Mouse (Mus musculus) small intestine, adult 2 months (tissue): ENCODE data around the gene Tymp. TPM values are rescaled to one million over a fixed set of nuclear protein-coding genes. Genes with fewer than 3 reads are reported as not detected.

ENCODE experiments used
- H3K27ac ChIP-seq: fragments of 200-500 bp; 2 replicates; pipeline ENCODE4 v1.5.1; 2012; ENCODE audit warnings: low read depth, low read length, control low read depth, inconsistent platforms; ENCODE audit not compliant: insufficient read depth
- H3K27me3 ChIP-seq: fragments of 200-500 bp; 2 replicates; pipeline ENCODE4 v1.6.1; 2012; ENCODE audit warnings: mild to moderate bottlenecking, moderate library complexity, low read length, inconsistent platforms; ENCODE audit not compliant: control insufficient read depth, insufficient read depth
- H3K36me3 ChIP-seq: fragments of 200-500 bp; 2 replicates; pipeline ENCODE4 v1.6.1; 2012; ENCODE audit warnings: mild to moderate bottlenecking, low read length, control low read depth, inconsistent platforms; ENCODE audit not compliant: control insufficient read depth, insufficient read depth
- H3K4me1 ChIP-seq: fragments of 200-500 bp; 2 replicates; pipeline ENCODE4 v1.6.1; 2012; ENCODE audit warnings: low read length, inconsistent platforms, mixed read lengths; ENCODE audit not compliant: control insufficient read depth, insufficient read depth, insufficient read length
- H3K4me3 ChIP-seq: fragments of 200-500 bp; 2 replicates; pipeline ENCODE4 v1.5.1; 2012; ENCODE audit warnings: low read depth, mild to moderate bottlenecking, control low read depth, inconsistent platforms, low read length, moderate library complexity
- CTCF ChIP-seq: fragments of 200-500 bp; IDR thresholded peaks from 2 replicates; pipeline ENCODE4 v1.5.1; 2012; ENCODE audit warnings: low read depth, mild to moderate bottlenecking, control low read depth, inconsistent platforms, low read length, moderate library complexity, mixed read lengths; ENCODE audit not compliant: insufficient replicate concordance, insufficient read length; ENCODE audit errors: extremely low read depth
- POLR2A ChIP-seq: fragments of 200-500 bp; IDR thresholded peaks from 2 replicates; pipeline ENCODE4 v1.6.1; 2012; ENCODE audit warnings: low read depth, mild to moderate bottlenecking, control low read depth, inconsistent platforms, low read length, moderate library complexity
- WGBS: fragments of 180-500 bp; shearing (Covaris S2); methylation state at CpG from one replicate; pipeline ENCODE4 v1.1.7; 2018; 5-methylcytosine and 5-hydroxymethylcytosine counted together
- polyA plus RNA-seq: library from polyadenylated mRNA; depleted of rRNA; stranded (reverse); fragments of >200 nt; gene quantifications from 2 replicates; pipeline ENCODE4 v1.2.3, GENCODE M21; 2012

The Tymp gene
- polyA plus RNA-seq, 1 experiment = 152 TPM

DNA sequence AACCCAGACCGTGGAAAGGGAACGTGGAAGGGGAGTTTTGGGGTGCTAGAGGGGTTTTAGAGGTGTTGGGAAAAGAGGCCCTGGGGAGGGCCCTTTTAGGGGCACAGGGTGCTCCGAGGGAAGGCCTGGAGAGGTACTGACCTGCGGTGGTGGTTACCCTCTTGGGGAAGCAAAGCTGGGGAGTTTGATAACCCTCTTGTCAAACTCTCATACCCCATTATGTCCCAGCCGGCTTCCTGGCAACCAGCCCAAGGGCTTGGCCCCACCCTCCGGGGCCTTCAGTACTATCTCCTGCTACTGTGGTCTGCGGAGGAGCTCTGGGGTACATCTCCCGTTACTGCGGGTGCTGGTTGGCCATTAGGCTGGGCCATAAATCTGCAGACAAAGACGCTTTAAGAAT is 2.6 kb upstream of the Tymp start:
- H3K4me1 ChIP-seq = peaks cover 32% of the 10 kb centered on the region
- H3K4me3 ChIP-seq = peak overlapping the region; percentile 74
- TF ChIP-seq POLR2A (no peak), CTCF (no peak)
- no peaks in the 10 kb centered on the region for H3K36me3 ChIP-seq
- H3K27me3 ChIP-seq = no peaks in the 10 kb centered on the region
- peak overlapping the region; percentile 89 for H3K27ac ChIP-seq
- WGBS = 10% methylated on average over 10 of the region's 10 CpGs

DNA sequence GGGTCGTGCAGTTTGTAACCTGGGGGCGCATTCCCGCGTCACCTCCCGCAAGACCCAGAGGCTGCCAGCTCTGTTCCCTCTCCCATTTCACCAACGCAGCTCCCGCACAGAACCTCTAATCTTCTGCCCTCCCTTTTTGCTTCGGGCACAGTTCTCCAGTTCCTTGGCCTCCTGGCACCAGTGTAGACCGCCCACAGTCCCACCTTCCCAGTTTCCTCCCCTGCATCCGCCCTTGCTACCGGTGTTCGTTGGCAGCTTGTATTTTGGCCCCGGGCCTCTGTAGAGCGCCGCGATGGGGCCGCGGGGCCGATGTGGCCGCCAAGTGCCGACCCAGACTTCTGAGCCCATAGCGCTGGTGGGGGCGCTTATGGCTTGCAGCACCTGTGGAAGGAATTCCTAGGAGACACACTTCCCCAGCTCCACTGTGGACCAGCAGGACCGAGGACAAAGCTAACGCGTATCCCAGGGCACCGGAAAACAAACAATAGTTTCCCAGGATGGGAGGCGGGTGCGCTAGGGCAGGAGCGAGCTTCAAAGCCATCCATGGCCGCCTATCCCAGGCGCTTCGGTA is 2.1 kb upstream of the Tymp start, which contains the start of gene Odf3b:
Gene Odf3b (minus strand): TSS at position 452 of the 571 bp plus-strand sequence.
- WGBS = under 1% methylated on average over 33 of the region's 33 CpGs

DNA sequence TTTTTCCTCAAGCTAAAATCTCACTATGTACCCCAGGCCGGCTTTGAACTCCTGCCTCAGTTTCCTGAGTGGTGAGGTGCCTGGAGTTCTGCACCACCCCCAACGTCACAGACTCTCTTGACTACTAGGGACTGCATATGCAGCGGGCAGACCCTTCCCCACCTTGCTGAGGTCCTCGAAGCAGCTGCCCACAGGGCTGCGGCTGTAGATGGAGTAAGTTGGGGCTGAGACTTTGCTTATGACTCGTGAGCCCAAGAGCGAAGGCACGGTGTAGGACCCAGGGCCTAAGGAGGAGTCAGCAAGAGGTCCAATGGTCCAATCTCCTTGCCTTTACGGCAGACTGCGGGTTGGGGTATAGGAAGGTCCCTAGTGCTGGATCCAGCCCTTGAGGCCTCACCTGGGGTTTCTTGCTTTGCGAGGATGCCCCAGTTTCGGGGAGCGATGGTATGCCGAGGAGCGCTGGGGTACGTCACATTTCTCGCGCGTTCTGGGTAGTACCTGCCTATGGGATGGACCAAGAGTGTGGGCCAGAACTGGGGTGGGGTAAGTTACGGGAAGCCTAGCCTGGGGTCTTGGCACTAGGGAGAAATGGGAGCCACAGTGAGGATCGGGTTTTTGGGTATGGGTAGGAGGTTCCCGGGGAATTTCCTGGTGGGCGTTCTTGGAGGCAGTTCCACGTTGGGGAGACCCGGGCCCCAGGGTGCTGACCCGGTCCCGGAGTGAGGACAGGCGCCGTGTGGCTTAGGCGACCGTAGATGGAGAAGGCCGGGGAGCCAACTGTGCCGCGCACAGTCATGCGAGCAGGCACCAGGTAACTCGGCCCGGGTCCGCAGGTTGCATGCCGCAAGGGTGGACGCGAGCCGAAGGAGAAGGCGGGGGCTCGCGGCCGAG is 1.3 kb upstream of the Tymp start:
- Histone ChIP-seq H3K4me3 (peak overlapping the region; percentile 74), H3K27me3 (no peaks in the 10 kb centered on the region), H3K4me1 (peaks cover 37% of the 10 kb centered on the region), H3K27ac (peak overlapping the region; percentile 89), H3K36me3 (no peaks in the 10 kb centered on the region)
- no peak; the same call in 1 of the 2 replicates for TF ChIP-seq POLR2A
- no peak for TF ChIP-seq CTCF
- 18% methylated on average over 46 of the region's 46 CpGs for WGBS

More for the DNA sequence above, 2.1 kb upstream of the Tymp start, which contains the start of gene Odf3b:
- no peaks in the 10 kb centered on the region for H3K27me3 ChIP-seq
- peak within 1 kb of the TSS; percentile 89 for H3K27ac ChIP-seq
- H3K36me3 ChIP-seq = no peaks in the 10 kb centered on the region
- TF ChIP-seq CTCF (no peak), POLR2A (no peak; the same call in none of the 2 replicates)
- H3K4me3 ChIP-seq = peak within 1 kb of the TSS; percentile 74
- peaks cover 36% of the 10 kb centered on the region for H3K4me1 ChIP-seq

DNA sequence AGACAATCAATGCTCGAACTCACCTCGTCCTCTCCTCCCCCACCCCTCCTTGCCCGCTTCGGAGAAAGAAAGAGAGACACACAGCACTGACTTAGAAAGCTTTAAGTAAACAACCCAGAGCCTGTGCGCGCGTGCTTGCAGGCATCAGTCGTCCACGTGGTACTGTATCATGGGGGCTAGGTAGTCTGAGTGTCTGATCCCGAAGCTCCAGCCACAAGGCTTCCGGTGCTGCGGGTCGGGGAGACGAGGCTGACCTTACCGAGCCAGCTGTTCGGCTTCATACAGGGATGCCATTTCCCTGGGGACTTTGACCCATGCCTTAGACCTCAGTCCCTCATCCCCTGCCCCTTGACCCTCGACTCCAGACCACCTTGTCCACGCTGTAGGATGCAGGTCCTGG is 523 bp upstream of the Tymp start:
- H3K4me1 ChIP-seq = peaks cover 39% of the 10 kb centered on the region
- WGBS = 6% methylated on average over 18 of the region's 18 CpGs
- peak overlapping the region; percentile 74 for H3K4me3 ChIP-seq
- H3K27me3 ChIP-seq = no peaks in the 10 kb centered on the region
- TF ChIP-seq CTCF (no peak), POLR2A (no peak)
- H3K36me3 ChIP-seq = peaks cover 2% of the 10 kb centered on the region
- peak overlapping the region; percentile 89 for H3K27ac ChIP-seq

DNA sequence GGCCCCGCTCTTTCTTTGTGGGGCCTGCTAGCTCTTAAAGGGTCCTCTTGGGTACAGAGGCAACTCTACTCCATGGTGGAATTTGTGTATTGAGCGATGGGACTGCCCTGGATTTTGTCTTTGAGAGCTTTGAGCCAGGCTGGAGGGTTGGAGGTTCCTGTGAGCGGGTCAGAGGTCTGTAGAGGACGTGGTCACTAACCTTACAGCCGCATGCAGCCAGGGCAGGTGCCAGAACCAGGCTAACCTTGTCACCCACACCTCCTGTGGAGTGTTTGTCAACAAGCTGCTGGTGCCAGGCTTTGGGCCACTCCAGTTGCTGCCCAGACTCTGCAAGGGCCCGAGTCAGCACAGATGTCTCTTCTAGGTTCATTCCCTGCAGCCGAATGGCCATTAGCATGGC is 799 bp downstream of the Tymp start:
- H3K27ac ChIP-seq = peak overlapping the region; percentile 44; the same call in 1 of the 2 replicates
- TF ChIP-seq POLR2A (no peak), CTCF (no peak)
- WGBS = 73% methylated on average over 7 of the region's 7 CpGs
- peak overlapping the region; percentile 49; the same call in 1 of the 2 replicates for H3K4me3 ChIP-seq
- no peaks in the 10 kb centered on the region for H3K27me3 ChIP-seq
- peaks cover 14% of the 10 kb centered on the region for H3K36me3 ChIP-seq
- H3K4me1 ChIP-seq = peaks cover 39% of the 10 kb centered on the region

DNA sequence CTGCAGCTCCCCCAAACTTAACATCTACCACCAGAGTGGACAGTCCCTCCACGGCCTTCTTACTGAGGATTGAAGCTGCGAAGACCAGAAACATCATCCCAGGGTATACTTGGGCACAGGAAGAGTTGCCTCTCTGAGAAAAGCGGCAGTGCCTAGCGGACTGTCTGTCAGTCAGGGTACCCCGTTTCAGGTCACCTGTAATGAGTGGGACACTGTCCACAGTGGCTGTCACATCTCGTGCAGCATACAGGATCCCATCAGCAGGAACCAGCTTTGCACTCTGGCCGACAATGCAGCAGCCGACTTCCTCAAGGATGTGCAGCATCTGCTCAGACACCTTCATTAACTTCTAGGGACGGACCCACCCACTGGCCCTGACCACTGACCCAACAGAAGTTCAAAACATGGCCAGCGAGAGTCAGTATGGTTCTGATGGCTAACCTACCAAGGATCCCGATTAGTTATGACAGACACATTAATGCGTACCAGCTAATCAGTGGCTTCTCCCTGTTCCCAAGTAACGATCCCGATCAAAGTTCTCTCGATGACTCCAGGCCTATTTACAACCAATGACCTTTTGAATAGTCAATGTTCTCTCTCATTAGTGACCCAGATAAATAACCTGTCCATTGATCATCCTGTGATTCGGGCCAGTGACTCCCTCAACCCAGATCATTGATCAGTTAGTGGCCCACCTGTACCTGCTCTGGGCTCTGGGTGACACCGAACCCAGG is 1.9 kb downstream of the Tymp start:
- TF ChIP-seq CTCF = no peak
- TF ChIP-seq POLR2A = no peak
- peak overlapping the region; percentile 90 for H3K27ac ChIP-seq
- H3K4me1 ChIP-seq = peaks cover 39% of the 10 kb centered on the region
- peak overlapping the region; percentile 85 for H3K4me3 ChIP-seq
- peaks cover 24% of the 10 kb centered on the region for H3K36me3 ChIP-seq
- 70% methylated on average over 17 of the region's 17 CpGs for WGBS
- H3K27me3 ChIP-seq = no peaks in the 10 kb centered on the region

DNA sequence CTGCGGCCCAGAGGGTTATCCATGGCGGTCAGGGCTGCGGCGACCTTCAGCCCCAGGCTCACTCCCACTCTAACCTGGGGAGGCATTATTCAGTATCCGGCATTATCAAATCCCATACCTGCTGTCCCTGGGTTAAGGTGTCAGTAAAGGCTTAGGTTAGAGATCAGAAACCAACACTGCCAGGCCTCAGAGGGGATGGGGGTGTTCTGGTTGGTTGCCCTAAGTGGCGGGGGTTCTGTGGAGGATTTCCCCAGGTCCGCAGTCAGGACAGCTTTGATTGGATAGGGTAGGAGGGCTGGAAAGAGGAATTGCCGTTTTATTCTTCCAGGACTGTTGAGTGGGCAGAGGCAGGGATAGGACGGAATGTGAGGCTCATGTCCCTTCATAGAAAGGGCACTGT is 2.5 kb downstream of the Tymp start:
- Histone ChIP-seq H3K36me3 (peaks cover 30% of the 10 kb centered on the region), H3K27ac (peak overlapping the region; percentile 90), H3K4me3 (peak overlapping the region; percentile 85), H3K4me1 (peaks cover 36% of the 10 kb centered on the region), H3K27me3 (no peaks in the 10 kb centered on the region)
- 40% methylated on average over 9 of the region's 9 CpGs for WGBS
- TF ChIP-seq POLR2A (no peak), CTCF (no peak)
